Mouse (Mus musculus) kidney, adult 2 months (tissue): ENCODE measurements around the gene Nlrp6.

Source experiments
- CTCF ChIP-seq: fragments of 200-500 bp; conservative IDR thresholded peaks from 2 replicates; pipeline ENCODE4 v1.5.1; 2011; ENCODE audit warnings: low read depth, mild to moderate bottlenecking, control low read depth, low read length, moderate library complexity, mixed read lengths; ENCODE audit not compliant: insufficient read depth, insufficient read length
- POLR2A ChIP-seq: fragments of 200-500 bp; IDR thresholded peaks from one replicate; pipeline ENCODE4 v1.6.1; 2011; ENCODE audit warnings: low read depth, low read length, control low read depth

DNA sequence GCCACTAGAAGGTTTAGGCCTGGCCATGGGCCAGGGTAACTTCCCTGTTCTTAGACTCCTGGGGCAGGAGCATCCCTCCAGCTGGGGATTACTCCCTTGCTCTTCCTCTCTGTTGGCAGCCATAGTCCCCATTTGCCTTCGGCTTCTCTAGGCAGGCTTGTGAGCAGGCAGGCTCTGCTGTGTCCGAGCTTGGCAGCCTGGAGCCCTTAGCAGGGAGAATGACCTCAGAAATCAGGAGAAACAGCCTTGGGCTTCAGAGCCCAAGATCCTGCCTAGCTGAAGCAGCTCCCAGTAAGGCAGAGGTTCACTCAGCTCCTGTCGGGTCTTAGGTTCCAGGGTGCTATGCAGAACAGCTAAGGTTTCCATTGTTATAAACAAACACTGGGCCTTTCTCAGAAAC is 21.6 kb upstream of the Nlrp6 start:
- TF ChIP-seq POLR2A (no peak), CTCF (no peak)
